Mouse (Mus musculus) ES-Bruce4 (cell line): ENCODE results near the gene Spred2. TPM values are rescaled to one million over a fixed set of nuclear protein-coding genes. Genes with fewer than 3 reads are reported as not detected.

Source experiments
- H3K27ac ChIP-seq: 2 replicates; pipeline ENCODE4 v1.5.1; 2012; ENCODE audit warnings: low read length, inconsistent platforms; ENCODE audit not compliant: insufficient read depth
- H3K27me3 ChIP-seq: 2 replicates; pipeline ENCODE4 v1.6.1; 2012; ENCODE audit warnings: mild to moderate bottlenecking, low read length, inconsistent platforms; ENCODE audit not compliant: control insufficient read depth, poor library complexity, insufficient read depth, severe bottlenecking
- H3K36me3 ChIP-seq: 2 replicates; pipeline ENCODE4 v1.6.1; 2012; ENCODE audit warnings: inconsistent platforms, mild to moderate bottlenecking, low read length, moderate library complexity; ENCODE audit not compliant: control insufficient read depth, poor library complexity, insufficient read depth, severe bottlenecking
- H3K4me1 ChIP-seq: one replicate; pipeline ENCODE4 v1.8.1; 2011; ENCODE audit warnings: low read length; ENCODE audit not compliant: control insufficient read depth, insufficient read depth
- H3K4me3 ChIP-seq: 2 replicates; pipeline ENCODE4 v1.5.1; 2011; ENCODE audit warnings: low read depth, mild to moderate bottlenecking, low read length
- H3K9ac ChIP-seq: 2 replicates; pipeline ENCODE4 v1.6.1; 2012; ENCODE audit warnings: low read depth, mild to moderate bottlenecking, inconsistent platforms; ENCODE audit not compliant: poor library complexity, severe bottlenecking
- H3K9me3 ChIP-seq: replicated peaks from 2 replicates; pipeline ENCODE4 v1.6.1; 2012; ENCODE audit warnings: mild to moderate bottlenecking, low read length, inconsistent platforms; ENCODE audit not compliant: control insufficient read depth, poor library complexity, insufficient read depth, severe bottlenecking
- CTCF ChIP-seq: IDR thresholded peaks from one replicate; pipeline ENCODE4 v1.8.1; 2011; ENCODE audit warnings: low read depth, low read length
- EP300 ChIP-seq: IDR thresholded peaks from 2 replicates; pipeline ENCODE4 v1.6.1; 2011; ENCODE audit warnings: low read depth, low read length; ENCODE audit not compliant: insufficient read depth
- POLR2A ChIP-seq: IDR thresholded peaks from one replicate; pipeline ENCODE4 v1.8.1; 2011; ENCODE audit warnings: low read length; ENCODE audit not compliant: insufficient read depth
- polyA plus RNA-seq: library from polyadenylated mRNA; stranded (reverse); fragments of >200 nt; gene quantifications from 2 replicates; pipeline ENCODE4 v1.2.4, GENCODE M21; 2011; ENCODE audit warnings: low read depth; ENCODE audit not compliant: missing spikeins, insufficient read depth, insufficient read length

Spred2 gene
- polyA plus RNA-seq, 1 experiment = 41.9 TPM

DNA sequence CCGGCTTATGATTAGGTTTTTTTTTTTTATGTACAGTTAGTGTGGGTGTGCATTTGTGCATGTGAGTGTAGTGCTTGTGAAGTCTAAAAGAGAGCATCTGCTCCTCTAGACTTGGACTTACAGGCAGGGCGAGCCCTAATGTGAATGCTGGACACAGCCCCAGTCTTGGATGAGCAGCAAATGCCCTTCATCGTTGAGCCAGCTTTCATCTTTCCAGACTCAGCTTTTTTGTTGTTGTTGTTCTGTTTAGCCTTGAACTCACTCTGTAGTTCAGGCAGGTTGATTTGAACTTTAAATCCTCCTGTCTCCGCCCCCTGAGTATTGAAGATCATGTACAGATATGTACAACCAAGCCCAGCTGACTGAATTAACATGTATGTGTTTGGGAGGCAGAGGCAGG lies 4.5 kb downstream of the Spred2 start:
- Histone ChIP-seq H3K4me3 (no peak overlapping the region), H3K9me3 (no peaks in the 10 kb centered on the region), H3K36me3 (peaks cover 19% of the 10 kb centered on the region), H3K9ac (no peak overlapping the region), H3K27ac (no peak overlapping the region), H3K4me1 (peaks cover 2% of the 10 kb centered on the region), H3K27me3 (no peaks in the 10 kb centered on the region)
- TF ChIP-seq CTCF = no peak
- no peak for TF ChIP-seq POLR2A
- no peak for TF ChIP-seq EP300

GRCm38 (mm10) chr11:19929087-19929865 lies 5.1 kb downstream of the Spred2 start:
- no peaks in the 10 kb centered on the region for H3K9me3 ChIP-seq
- peaks cover 2% of the 10 kb centered on the region for H3K4me1 ChIP-seq
- no peak overlapping the region for H3K4me3 ChIP-seq
- no peaks in the 10 kb centered on the region for H3K27me3 ChIP-seq
- TF ChIP-seq CTCF (no peak), POLR2A (no peak), EP300 (no peak)
- no peak overlapping the region for H3K9ac ChIP-seq
- peaks cover 21% of the 10 kb centered on the region for H3K36me3 ChIP-seq
- no peak overlapping the region for H3K27ac ChIP-seq

DNA sequence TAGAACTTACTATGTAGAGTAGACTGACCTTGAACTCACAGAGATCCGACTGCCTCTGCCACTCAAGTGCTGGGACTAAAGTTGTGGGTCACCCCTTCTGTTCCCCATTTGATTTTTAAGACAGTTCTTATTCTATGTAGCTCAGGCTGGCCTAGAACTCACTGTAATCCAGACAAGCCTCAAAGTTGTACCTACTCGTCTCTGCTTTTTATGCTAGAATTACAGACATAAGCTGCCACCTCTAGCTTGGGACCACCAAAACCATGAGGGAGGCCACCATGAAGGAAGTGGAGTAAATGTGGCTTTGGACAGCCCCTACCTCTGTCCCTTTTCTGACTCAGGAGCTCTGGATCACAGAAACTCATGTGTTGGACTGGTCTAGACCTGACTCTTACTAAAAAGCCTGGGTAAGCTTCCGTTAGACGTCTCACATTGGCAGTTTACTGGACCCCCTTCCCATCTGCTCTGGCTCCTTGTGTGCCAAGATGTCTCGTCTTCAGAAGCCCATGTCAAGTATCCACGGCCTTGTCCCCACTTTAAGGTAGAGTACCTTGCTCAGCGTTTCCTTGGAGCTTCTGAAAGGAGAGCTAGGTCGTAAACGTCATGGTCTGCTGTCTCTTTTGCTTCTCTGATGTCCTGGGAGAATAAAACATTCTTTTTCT lies 7.5 kb downstream of the Spred2 start:
- peaks cover 2% of the 10 kb centered on the region for H3K4me1 ChIP-seq
- no peak overlapping the region for H3K9ac ChIP-seq
- H3K27ac ChIP-seq = no peak overlapping the region
- H3K9me3 ChIP-seq = no peaks in the 10 kb centered on the region
- no peak overlapping the region for H3K4me3 ChIP-seq
- H3K36me3 ChIP-seq = peaks cover 23% of the 10 kb centered on the region
- H3K27me3 ChIP-seq = no peaks in the 10 kb centered on the region
- no peak for TF ChIP-seq CTCF
- no peak for TF ChIP-seq EP300
- TF ChIP-seq POLR2A = no peak

DNA sequence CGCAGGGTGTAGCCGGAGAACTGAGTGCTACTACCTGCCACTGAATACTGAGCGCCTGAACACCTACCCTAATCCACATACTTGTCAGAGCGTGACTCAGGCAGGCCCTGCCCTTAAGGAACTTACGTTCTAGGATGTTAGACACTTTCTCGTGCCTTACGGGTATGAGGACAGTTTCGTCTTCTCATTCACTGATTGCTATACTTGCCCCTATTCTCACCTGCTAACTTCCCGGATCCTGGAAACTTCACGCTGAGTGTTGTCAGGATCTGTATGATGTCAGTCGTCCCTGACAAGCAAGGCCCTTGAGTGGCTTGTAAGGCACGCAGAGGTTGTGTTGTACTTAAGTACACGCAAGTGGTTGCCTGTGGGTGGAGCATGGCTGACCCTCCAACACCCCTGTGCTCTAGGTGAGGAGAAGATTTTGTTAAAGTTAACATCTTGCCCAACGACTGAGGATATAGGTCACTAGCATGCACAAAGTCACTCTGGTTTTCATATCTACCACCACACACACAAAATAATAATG lies 8.9 kb downstream of the Spred2 start:
- Histone ChIP-seq H3K9ac (no peak overlapping the region), H3K36me3 (peaks cover 20% of the 10 kb centered on the region), H3K4me1 (peaks cover 2% of the 10 kb centered on the region), H3K4me3 (no peak overlapping the region), H3K27me3 (no peaks in the 10 kb centered on the region), H3K9me3 (peaks cover 8% of the 10 kb centered on the region; the same call in 1 of the 2 replicates), H3K27ac (no peak overlapping the region)
- no peak for TF ChIP-seq POLR2A
- TF ChIP-seq CTCF = no peak
- no peak for TF ChIP-seq EP300

DNA sequence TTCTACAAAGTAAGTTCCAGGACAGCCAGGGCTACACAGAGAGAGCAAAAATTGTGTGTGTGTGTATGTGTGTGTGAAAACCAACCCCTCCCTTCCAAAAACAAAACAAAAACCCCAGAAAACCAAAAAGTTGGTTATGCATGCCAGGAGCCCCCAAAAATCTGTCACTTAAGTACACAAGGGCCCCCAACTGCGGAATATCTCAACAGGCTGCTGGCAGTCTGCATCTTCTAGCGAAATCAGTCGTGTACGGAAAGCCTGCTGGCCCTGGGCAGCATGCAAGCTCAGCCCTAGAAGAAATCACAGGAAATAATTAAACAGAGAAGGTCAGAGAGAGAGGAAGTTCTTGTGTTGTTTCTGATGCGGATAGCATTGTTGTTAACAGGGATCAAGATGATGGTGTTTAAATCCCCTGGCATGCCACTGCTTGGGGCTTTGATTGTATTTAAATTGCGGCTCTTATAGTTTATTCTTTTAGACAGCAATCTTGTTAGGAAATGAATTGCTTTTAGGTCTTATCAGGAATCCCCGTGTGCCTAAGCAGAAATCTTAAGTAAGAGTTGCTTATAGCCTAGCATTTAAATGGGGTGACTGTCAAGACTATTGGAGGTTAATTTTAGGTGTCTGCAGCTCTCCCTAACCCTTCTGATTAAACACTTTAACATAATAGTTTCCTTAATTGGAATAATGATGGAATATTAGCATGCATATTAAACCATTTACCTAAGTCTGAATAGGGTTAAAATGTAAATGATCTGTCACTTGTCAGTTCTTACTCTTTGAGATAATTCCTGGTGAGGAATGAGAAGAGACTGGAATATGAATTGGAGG lies 11.6 kb downstream of the Spred2 start:
- no peak overlapping the region for H3K4me3 ChIP-seq
- H3K27ac ChIP-seq = no peak overlapping the region
- H3K27me3 ChIP-seq = no peaks in the 10 kb centered on the region
- TF ChIP-seq POLR2A (no peak), EP300 (no peak), CTCF (no peak)
- H3K36me3 ChIP-seq = peaks cover 11% of the 10 kb centered on the region
- H3K4me1 ChIP-seq = no peaks in the 10 kb centered on the region
- no peak overlapping the region for H3K9ac ChIP-seq
- peaks cover 9% of the 10 kb centered on the region; the same call in 1 of the 2 replicates for H3K9me3 ChIP-seq
